Mouse (Mus musculus): ENCODE measurements around the gene Gm28778. TPM values are rescaled to one million over a fixed set of nuclear protein-coding genes. Genes with fewer than 3 reads are reported as not detected.
"Not testable (repeated sequence)": the region's sequence is repeated elsewhere in the genome, so short reads cannot be mapped to it uniquely, and the experiment has no call there.

Gm28778 gene
- polyA plus RNA-seq, 1 experiment from 2014 or later: not detected

- H3K4me1 ChIP-seq (ENCODE audit: control insufficient read depth in 2 of 2, insufficient read depth in 2 of 2, low read length in 2 of 2): peaks cover 0 to 3% of the 10 kb centered on the region in 2 experiments; a peak in 1 of 4 replicates
- WGBS: 95% methylated on average over 4 of the region's 4 CpGs
- H3K27ac ChIP-seq (replicated peaks in 1 of 2; ENCODE audit: control insufficient read depth in 1 of 2, insufficient read depth in 1 of 2, low read depth in 2 of 2, low read length in 2 of 2): no peak overlapping the region
- H3K9ac ChIP-seq (ENCODE audit: low read length): no peak overlapping the region
- no peak for ATAC-seq (ENCODE audit: insufficient number of reproducible peaks, insufficient read depth, low FRiP score, low read depth)
- H3K4me2 ChIP-seq (ENCODE audit: low read length): no peak overlapping the region
- peaks cover 65% of the 10 kb centered on the region for H3K36me3 ChIP-seq (ENCODE audit: control insufficient read depth, insufficient read depth, low read length)
- no peaks in the 10 kb centered on the region for H3K9me3 ChIP-seq (ENCODE audit: control insufficient read depth, low read length)
- no peaks in the 10 kb centered on the region for H3K27me3 ChIP-seq (ENCODE audit: control insufficient read depth, insufficient read depth, low read length)
- no peak overlapping the region for H3K4me3 ChIP-seq (ENCODE audit: control insufficient read depth in 1 of 2, insufficient read depth in 1 of 2, low read depth in 1 of 2, low read length in 2 of 2)
These were observed 24.9 kb downstream of the Gm28778 start for GRCm38 (mm10) chr1:53321662-53322344.

DNA sequence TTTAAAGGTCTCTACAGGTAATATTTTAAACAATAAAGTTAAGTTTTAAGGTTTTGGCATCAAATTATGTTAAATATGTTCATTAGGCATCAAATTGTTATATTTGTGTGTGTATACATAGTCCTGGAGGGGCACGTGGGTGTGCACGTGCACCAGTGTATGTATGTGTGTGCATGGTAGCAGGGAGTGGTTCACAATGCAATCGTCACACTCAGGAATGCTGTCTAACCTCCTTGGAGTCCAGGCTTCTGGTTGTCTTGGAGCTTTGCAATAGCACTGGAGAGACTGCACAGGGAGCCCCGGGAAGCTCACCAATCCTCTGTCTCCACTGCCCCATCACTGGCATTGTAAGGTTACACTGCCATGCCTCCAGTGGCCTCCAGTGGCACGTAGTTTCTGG is 26.3 kb downstream of the Gm28778 start:
- H3K27ac ChIP-seq (replicated peaks in 1 of 2; ENCODE audit: control insufficient read depth in 1 of 2, insufficient read depth in 1 of 2, low read depth in 2 of 2, low read length in 2 of 2): no peak overlapping the region
- no peaks in the 10 kb centered on the region for H3K9me3 ChIP-seq (ENCODE audit: control insufficient read depth, low read length)
- ATAC-seq (ENCODE audit: insufficient number of reproducible peaks, insufficient read depth, low FRiP score, low read depth): no peak
- 91% methylated on average over 5 of the region's 5 CpGs for WGBS
- H3K36me3 ChIP-seq (ENCODE audit: control insufficient read depth, insufficient read depth, low read length): peaks cover 52% of the 10 kb centered on the region
- no peak overlapping the region for H3K9ac ChIP-seq (ENCODE audit: low read length)
- no peaks in the 10 kb centered on the region for H3K4me1 ChIP-seq (ENCODE audit: control insufficient read depth in 2 of 2, insufficient read depth in 2 of 2, low read length in 2 of 2)
- H3K4me2 ChIP-seq (ENCODE audit: low read length): no peak overlapping the region
- no peaks in the 10 kb centered on the region for H3K27me3 ChIP-seq (ENCODE audit: control insufficient read depth, insufficient read depth, low read length)
- no peak overlapping the region for H3K4me3 ChIP-seq (ENCODE audit: control insufficient read depth in 1 of 2, insufficient read depth in 1 of 2, low read depth in 1 of 2, low read length in 2 of 2)

DNA sequence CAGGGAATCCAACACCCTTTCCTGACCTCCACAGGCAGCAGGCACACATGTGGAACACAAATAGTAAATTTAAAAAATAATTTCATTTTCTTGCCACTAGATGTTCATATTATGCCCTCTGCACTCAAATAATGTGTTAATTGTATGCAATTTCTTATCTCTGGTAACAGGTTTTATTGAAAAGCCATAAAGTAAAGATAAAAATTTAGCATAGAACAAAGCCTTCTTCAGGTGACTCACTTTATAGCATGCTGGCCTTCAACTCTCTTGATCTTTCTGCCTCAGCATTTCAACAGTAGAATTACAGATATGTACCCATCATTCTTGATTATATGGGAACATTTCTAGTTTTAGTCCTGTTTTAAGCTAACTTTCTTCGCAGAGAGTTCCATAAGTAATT is 27.4 kb downstream of the Gm28778 start:
- H3K9ac ChIP-seq (ENCODE audit: low read length): no peak overlapping the region
- no peaks in the 10 kb centered on the region for H3K4me1 ChIP-seq (ENCODE audit: control insufficient read depth in 2 of 2, insufficient read depth in 2 of 2, low read length in 2 of 2)
- no peak overlapping the region for H3K4me3 ChIP-seq (ENCODE audit: control insufficient read depth in 1 of 2, insufficient read depth in 1 of 2, low read depth in 1 of 2, low read length in 2 of 2)
- H3K36me3 ChIP-seq (ENCODE audit: control insufficient read depth, insufficient read depth, low read length): peaks cover 41% of the 10 kb centered on the region
- no peak overlapping the region for H3K27ac ChIP-seq (replicated peaks in 1 of 2; ENCODE audit: control insufficient read depth in 1 of 2, insufficient read depth in 1 of 2, low read depth in 2 of 2, low read length in 2 of 2)
- no peaks in the 10 kb centered on the region for H3K27me3 ChIP-seq (ENCODE audit: control insufficient read depth, insufficient read depth, low read length)
- no peak overlapping the region for H3K4me2 ChIP-seq (ENCODE audit: low read length)
- ATAC-seq (ENCODE audit: insufficient number of reproducible peaks, insufficient read depth, low FRiP score, low read depth): no peak
- WGBS: 92% methylated on average over 1 of the region's 1 CpGs
- no peaks in the 10 kb centered on the region for H3K9me3 ChIP-seq (ENCODE audit: control insufficient read depth, low read length)

DNA sequence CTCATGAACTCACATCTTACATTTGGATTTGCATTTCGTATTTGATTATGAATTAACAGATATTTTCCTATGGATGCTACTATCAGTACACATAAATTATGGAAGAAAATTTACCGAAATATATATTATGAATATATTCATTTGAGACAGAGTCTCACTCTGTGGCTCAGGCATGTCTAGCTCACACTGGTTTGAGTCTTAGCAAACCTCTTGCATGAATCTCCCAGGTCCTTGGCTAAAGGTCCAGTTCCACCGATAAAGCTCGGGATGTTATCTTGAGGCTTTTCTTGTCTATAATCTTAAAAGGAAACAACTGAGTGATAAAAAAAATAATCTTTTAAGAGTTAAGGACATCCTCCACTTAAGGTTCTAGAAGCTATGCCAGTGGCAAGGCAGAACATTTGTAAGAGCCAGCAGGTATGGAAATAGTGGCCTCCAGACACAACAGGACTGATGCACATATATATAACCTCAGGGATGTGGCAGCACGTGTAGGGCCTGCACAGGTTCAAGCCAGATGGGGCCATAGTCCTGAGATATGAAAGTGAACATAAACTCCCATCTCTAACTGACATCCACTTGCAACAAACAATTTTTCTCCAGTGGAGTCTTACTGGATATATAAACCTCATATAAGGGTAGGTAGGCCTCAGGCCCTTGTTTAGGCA is 28.1 kb downstream of the Gm28778 start:
- Histone ChIP-seq H3K9ac (ENCODE audit: low read length) (no peak overlapping the region), H3K4me2 (ENCODE audit: low read length) (no peak overlapping the region), H3K4me3 (ENCODE audit: control insufficient read depth in 1 of 2, insufficient read depth in 1 of 2, low read depth in 1 of 2, low read length in 2 of 2) (no peak overlapping the region), H3K4me1 (ENCODE audit: control insufficient read depth in 2 of 2, insufficient read depth in 2 of 2, low read length in 2 of 2) (no peaks in the 10 kb centered on the region), H3K27me3 (ENCODE audit: control insufficient read depth, insufficient read depth, low read length) (no peaks in the 10 kb centered on the region), H3K27ac (replicated peaks in 1 of 2; ENCODE audit: control insufficient read depth in 1 of 2, insufficient read depth in 1 of 2, low read depth in 2 of 2, low read length in 2 of 2) (no peak overlapping the region), H3K36me3 (ENCODE audit: control insufficient read depth, insufficient read depth, low read length) (peaks cover 39% of the 10 kb centered on the region), H3K9me3 (ENCODE audit: control insufficient read depth, low read length) (no peaks in the 10 kb centered on the region)
- WGBS: 73% methylated on average over 5 of the region's 5 CpGs
- ATAC-seq (ENCODE audit: insufficient number of reproducible peaks, insufficient read depth, low FRiP score, low read depth): no peak

DNA sequence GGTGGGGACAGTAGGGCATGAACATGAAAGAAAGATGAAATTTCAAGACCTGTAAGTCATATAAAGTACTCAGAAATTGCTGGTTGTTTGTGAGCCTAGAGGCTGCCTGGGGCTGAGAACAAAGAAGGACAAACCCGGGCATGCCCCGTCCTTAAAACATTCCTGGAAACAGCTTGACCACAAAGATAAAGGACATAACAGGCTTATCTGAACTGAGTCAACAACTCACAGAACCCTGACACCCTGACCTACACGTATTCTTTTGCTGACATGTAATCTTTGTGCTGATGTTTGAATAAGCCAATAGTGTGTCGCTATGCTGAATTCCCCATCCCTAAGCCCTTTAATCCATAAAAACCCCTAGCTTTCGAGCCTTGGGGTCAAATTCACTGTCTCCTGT is 36.6 kb downstream of the Gm28778 start:
- H3K9ac ChIP-seq (ENCODE audit: low read length); H3K36me3 ChIP-seq (ENCODE audit: control insufficient read depth, insufficient read depth, low read length); H3K27me3 ChIP-seq (ENCODE audit: control insufficient read depth, insufficient read depth, low read length); ATAC-seq (ENCODE audit: insufficient number of reproducible peaks, insufficient read depth, low FRiP score, low read depth); H3K4me1 ChIP-seq (ENCODE audit: control insufficient read depth in 2 of 2, insufficient read depth in 2 of 2, low read length in 2 of 2); H3K4me2 ChIP-seq (ENCODE audit: low read length); H3K9me3 ChIP-seq (ENCODE audit: control insufficient read depth, low read length); H3K4me3 ChIP-seq (ENCODE audit: control insufficient read depth in 1 of 2, insufficient read depth in 1 of 2, low read depth in 1 of 2, low read length in 2 of 2); H3K27ac ChIP-seq (replicated peaks in 1 of 2; ENCODE audit: control insufficient read depth in 1 of 2, insufficient read depth in 1 of 2, low read depth in 2 of 2, low read length in 2 of 2): not testable (repeated sequence)
- 43% methylated on average over 5 of the region's 5 CpGs for WGBS

- no peaks in the 10 kb centered on the region for H3K9me3 ChIP-seq (ENCODE audit: control insufficient read depth, low read length)
- H3K4me2 ChIP-seq (ENCODE audit: low read length): no peak overlapping the region
- no peak overlapping the region for H3K27ac ChIP-seq (replicated peaks in 1 of 2; ENCODE audit: control insufficient read depth in 1 of 2, insufficient read depth in 1 of 2, low read depth in 2 of 2, low read length in 2 of 2)
- H3K27me3 ChIP-seq (ENCODE audit: control insufficient read depth, insufficient read depth, low read length): no peaks in the 10 kb centered on the region
- no peak for ATAC-seq (ENCODE audit: insufficient number of reproducible peaks, insufficient read depth, low FRiP score, low read depth)
- no peak overlapping the region for H3K9ac ChIP-seq (ENCODE audit: low read length)
- no peaks in the 10 kb centered on the region for H3K36me3 ChIP-seq (ENCODE audit: control insufficient read depth, insufficient read depth, low read length)
- no peaks in the 10 kb centered on the region for H3K4me1 ChIP-seq (ENCODE audit: control insufficient read depth in 2 of 2, insufficient read depth in 2 of 2, low read length in 2 of 2)
- H3K4me3 ChIP-seq (ENCODE audit: control insufficient read depth in 1 of 2, insufficient read depth in 1 of 2, low read depth in 1 of 2, low read length in 2 of 2): no peak overlapping the region
These were observed 38.6 kb downstream of the Gm28778 start for GRCm38 (mm10) chr1:53335465-53335864.

DNA sequence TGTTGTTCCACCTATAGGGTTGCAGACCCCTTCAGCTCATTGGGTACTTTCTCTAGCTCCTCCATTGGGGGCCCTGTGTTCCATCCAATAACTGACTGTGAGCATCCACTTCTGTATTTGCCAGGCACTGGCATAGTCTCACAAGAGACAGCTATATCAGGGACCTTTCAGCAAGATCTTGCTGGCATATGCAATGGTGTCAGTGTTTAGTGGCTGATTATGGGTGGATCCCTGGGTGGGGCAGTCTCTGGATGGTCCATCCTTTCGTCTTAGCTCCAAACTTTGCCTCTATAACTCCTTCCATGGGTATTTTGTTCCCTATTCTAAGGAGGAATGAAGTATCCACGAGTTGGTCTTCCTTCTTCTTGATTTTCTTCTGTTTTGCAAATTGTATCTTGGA is 40.5 kb downstream of the Gm28778 start:
- H3K4me3 ChIP-seq (ENCODE audit: control insufficient read depth in 1 of 2, insufficient read depth in 1 of 2, low read depth in 1 of 2, low read length in 2 of 2); H3K4me2 ChIP-seq (ENCODE audit: low read length); H3K27ac ChIP-seq (replicated peaks in 1 of 2; ENCODE audit: control insufficient read depth in 1 of 2, insufficient read depth in 1 of 2, low read depth in 2 of 2, low read length in 2 of 2); H3K27me3 ChIP-seq (ENCODE audit: control insufficient read depth, insufficient read depth, low read length); ATAC-seq (ENCODE audit: insufficient number of reproducible peaks, insufficient read depth, low FRiP score, low read depth); H3K4me1 ChIP-seq (ENCODE audit: control insufficient read depth in 2 of 2, insufficient read depth in 2 of 2, low read length in 2 of 2); H3K36me3 ChIP-seq (ENCODE audit: control insufficient read depth, insufficient read depth, low read length); H3K9me3 ChIP-seq (ENCODE audit: control insufficient read depth, low read length); H3K9ac ChIP-seq (ENCODE audit: low read length): not testable (repeated sequence)
- WGBS: 61% methylated on average over 2 of the region's 2 CpGs

DNA sequence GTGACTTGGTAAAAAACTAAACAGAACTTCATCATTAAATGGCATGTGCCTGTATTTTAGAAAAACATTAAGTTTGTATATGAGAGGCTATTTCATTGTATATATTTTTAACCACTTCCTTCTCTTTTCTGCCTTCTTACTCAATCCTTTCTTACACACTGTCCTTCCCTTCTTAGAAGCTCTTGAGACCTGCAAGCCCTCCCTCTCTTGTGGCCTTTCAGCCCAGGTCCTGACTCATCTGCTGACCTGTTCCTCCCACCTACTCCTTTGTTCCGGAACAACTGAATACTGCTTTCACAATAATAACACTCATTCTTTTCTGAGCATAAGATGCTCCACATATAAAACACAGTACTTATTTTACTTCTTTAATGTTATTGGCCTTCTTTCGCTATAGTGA is 44.2 kb downstream of the Gm28778 start:
- 99% methylated on average over 2 of the region's 2 CpGs for WGBS
- no peak for ATAC-seq (ENCODE audit: insufficient number of reproducible peaks, insufficient read depth, low FRiP score, low read depth)
- no peak overlapping the region for H3K9ac ChIP-seq (ENCODE audit: low read length)
- no peak overlapping the region for H3K4me3 ChIP-seq (ENCODE audit: control insufficient read depth in 1 of 2, insufficient read depth in 1 of 2, low read depth in 1 of 2, low read length in 2 of 2)
- H3K27ac ChIP-seq (replicated peaks in 1 of 2; ENCODE audit: control insufficient read depth in 1 of 2, insufficient read depth in 1 of 2, low read depth in 2 of 2, low read length in 2 of 2): no peak overlapping the region
- H3K27me3 ChIP-seq (ENCODE audit: control insufficient read depth, insufficient read depth, low read length): no peaks in the 10 kb centered on the region
- peaks cover 4% of the 10 kb centered on the region; the same call in 1 of the 2 replicates for H3K9me3 ChIP-seq (ENCODE audit: control insufficient read depth, low read length)
- no peak overlapping the region for H3K4me2 ChIP-seq (ENCODE audit: low read length)
- H3K36me3 ChIP-seq (ENCODE audit: control insufficient read depth, insufficient read depth, low read length): peaks cover 35% of the 10 kb centered on the region
- no peaks in the 10 kb centered on the region for H3K4me1 ChIP-seq (ENCODE audit: control insufficient read depth in 2 of 2, insufficient read depth in 2 of 2, low read length in 2 of 2)

Measured in heart, embryonic 14.5 days (tissue).